Mouse (Mus musculus): ENCODE measurements around the gene Sv2c.

- no peak for TF ChIP-seq CTCF (IDR thresholded peaks at IDR 0.05; ENCODE audit: extremely low read depth, insufficient read depth, insufficient read length, insufficient replicate concordance)
- no peak for TF ChIP-seq POLR2A (IDR thresholded peaks at IDR 0.05; ENCODE audit: low read depth, low read length)
These were observed 36.8 kb upstream of the Sv2c start for GRCm38 (mm10) chr13:96168991-96169665.

Data from spleen, adult 2 months (tissue).